Mouse (Mus musculus) urinary bladder, adult 18-20 months (tissue): ENCODE data around the gene Ssu2.

Source experiments
- DNase-seq, 2 experiments: peaks; one replicate each; pipeline ENCODE4 v3.0.0; 2022; ENCODE audit warnings: low spot score in 2 of 2, mixed read lengths in 2 of 2

Gene Ssu2

GRCm38 (mm10) chr6:112387947-112388346, at the start of gene Ssu2:
Ssu2 (minus strand) TSS chr6:112388023.
- no peak for DNase-seq

GRCm38 (mm10) chr6:112426018-112426732, 38.4 kb upstream of the Ssu2 start:
- DNase-seq: no peak

- DNase-seq: no peak
Measured at GRCm38 (mm10) chr6:112423746-112424501, 36.1 kb upstream of the Ssu2 start.

- no peak for DNase-seq
Measured at GRCm38 (mm10) chr6:112420883-112421282, 33.1 kb upstream of the Ssu2 start.

- DNase-seq: no peak
Measured at GRCm38 (mm10) chr6:112419333-112419732, 31.5 kb upstream of the Ssu2 start.

GRCm38 (mm10) chr6:112404111-112404510, 16.3 kb upstream of the Ssu2 start:
- no peak for DNase-seq

GRCm38 (mm10) chr6:112401953-112402683, 14.3 kb upstream of the Ssu2 start:
- peak; percentile 3 to 20 for DNase-seq

- DNase-seq: no peak
Measured at GRCm38 (mm10) chr6:112397351-112397750, 9.5 kb upstream of the Ssu2 start.

- no peak for DNase-seq
Measured at GRCm38 (mm10) chr6:112396352-112396751, 8.5 kb upstream of the Ssu2 start.

GRCm38 (mm10) chr6:112388385-112388784, 562 bp upstream of the Ssu2 start:
- no peak for DNase-seq

GRCm38 (mm10) chr6:112386260-112386659, 1.6 kb downstream of the Ssu2 start:
- DNase-seq: no peak

- no peak for DNase-seq
Measured at GRCm38 (mm10) chr6:112382990-112383685, 4.7 kb downstream of the Ssu2 start.

GRCm38 (mm10) chr6:112379054-112379453, 8.8 kb downstream of the Ssu2 start:
- no peak for DNase-seq

GRCm38 (mm10) chr6:112375661-112376392, 12.0 kb downstream of the Ssu2 start:
- no peak for DNase-seq

- no peak for DNase-seq
Measured at GRCm38 (mm10) chr6:112373886-112374585, 13.8 kb downstream of the Ssu2 start.

- DNase-seq: no peak
Measured at GRCm38 (mm10) chr6:112365294-112365693, 22.5 kb downstream of the Ssu2 start.

GRCm38 (mm10) chr6:112364581-112364980, 23.2 kb downstream of the Ssu2 start:
- DNase-seq: no peak

GRCm38 (mm10) chr6:112362349-112362958, 25.4 kb downstream of the Ssu2 start:
- peak; percentile 42 to 50 for DNase-seq

- DNase-seq: no peak
Measured at GRCm38 (mm10) chr6:112360676-112361075, 27.1 kb downstream of the Ssu2 start.

- no peak for DNase-seq
Measured at GRCm38 (mm10) chr6:112359341-112359740, 28.5 kb downstream of the Ssu2 start.
